Mouse (Mus musculus): ENCODE data around the gene Kctd11.

DNA sequence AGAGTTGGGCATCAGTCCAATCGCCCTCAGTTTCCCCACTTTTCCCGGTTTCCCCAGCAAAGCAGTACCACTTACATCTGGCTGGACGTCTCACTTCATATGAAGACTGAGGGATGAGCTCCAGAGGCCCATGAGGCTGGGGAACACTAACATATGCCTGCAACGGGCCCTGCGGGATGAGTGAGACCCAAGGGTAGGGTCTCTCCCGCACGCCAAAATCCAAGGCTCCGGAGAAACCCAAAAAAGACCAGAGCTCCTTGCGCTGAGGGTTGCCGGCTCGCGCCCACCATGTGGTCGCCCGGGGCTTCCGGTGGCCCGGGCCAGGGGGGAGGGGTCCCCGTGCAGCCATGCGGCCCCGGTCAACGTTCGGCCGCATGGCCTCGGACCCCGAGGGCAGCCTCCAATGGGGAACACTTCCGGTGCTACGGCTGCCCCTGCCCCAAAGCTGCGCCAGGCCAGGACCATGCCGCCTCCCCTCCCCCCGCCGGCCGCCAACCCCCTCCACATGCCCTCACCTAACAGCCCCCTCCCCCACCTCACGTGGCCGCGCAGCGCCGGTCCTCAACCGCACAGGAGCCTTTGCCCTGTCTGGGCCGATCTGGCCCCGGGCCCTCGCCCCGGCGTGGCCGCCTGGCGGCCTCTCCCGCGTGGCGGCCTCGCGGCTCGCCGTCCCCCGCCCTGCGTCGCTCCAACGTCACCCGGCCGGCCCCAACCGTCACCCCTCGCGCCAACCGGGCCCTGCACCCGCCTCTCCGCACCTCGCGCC, 39.2 kb upstream of the Kctd11 start:
- TF ChIP-seq POLR2A (IDR thresholded peaks at IDR 0.05; ENCODE audit: control insufficient read depth, low read depth, low read length), result peak; percentile 11; the same call in 1 of the 2 replicates
- no peak for TF ChIP-seq CTCF (IDR thresholded peaks at IDR 0.05; ENCODE audit: control insufficient read depth, insufficient read depth, insufficient replicate concordance, low read depth, low read length)
